Mouse (Mus musculus) heart, embryonic 11.5 days (tissue): ENCODE measurements at regions not wholly inside any gene's neighbourhood (a gene's known extent, or its start where the extent isn't known, plus 50 kb on each side); places are given as distances from the start of the nearest gene placed in this dataset.

ENCODE experiments used
- ATAC-seq: fragments of 200-750 bp; cut with Nextera tagmentation; replicated peaks from 2 replicates; pipeline ENCODE4 v1.8.0; 2017; ENCODE audit warnings: moderate library complexity; ENCODE audit not compliant: insufficient number of reproducible peaks, low FRiP score, low TSS enrichment
- H3K27ac ChIP-seq: fragments of 300-500 bp; sonication (generic); 2 replicates; pipeline ENCODE4 v1.5.1; 2014; ENCODE audit warnings: mild to moderate bottlenecking, low read depth, low read length
- H3K27me3 ChIP-seq: fragments of 300-500 bp; sonication (generic); 2 replicates; pipeline ENCODE4 v1.6.1; 2014; ENCODE audit warnings: mild to moderate bottlenecking, low read length, mixed read lengths; ENCODE audit not compliant: control insufficient read depth, insufficient read depth
- H3K36me3 ChIP-seq: fragments of 300-500 bp; sonication (generic); 2 replicates; pipeline ENCODE4 v1.6.1; 2014; ENCODE audit warnings: mild to moderate bottlenecking, low read length, moderate library complexity, mixed read lengths; ENCODE audit not compliant: control insufficient read depth, insufficient read depth
- H3K4me1 ChIP-seq: fragments of 300-500 bp; sonication (generic); 2 replicates; pipeline ENCODE4 v1.6.1; 2014; ENCODE audit warnings: low read length; ENCODE audit not compliant: control insufficient read depth, insufficient read depth
- H3K4me2 ChIP-seq: fragments of 300-500 bp; sonication (generic); 2 replicates; pipeline ENCODE4 v1.6.1; 2014; ENCODE audit warnings: mild to moderate bottlenecking, moderate library complexity
- H3K4me3 ChIP-seq: fragments of 300-500 bp; sonication (generic); 2 replicates; pipeline ENCODE4 v1.5.1; 2014; ENCODE audit warnings: low read depth, low read length
- H3K9ac ChIP-seq: fragments of 300-500 bp; sonication (generic); 2 replicates; pipeline ENCODE4 v1.6.1; 2014; ENCODE audit warnings: mild to moderate bottlenecking, low read depth, low read length, moderate library complexity
- H3K9me3 ChIP-seq: fragments of 300-500 bp; sonication (generic); replicated peaks from 2 replicates; pipeline ENCODE4 v1.6.1; 2016; ENCODE audit warnings: low read length; ENCODE audit not compliant: control insufficient read depth
- WGBS: fragments of 180-500 bp; shearing (Covaris S2); extraction: QIAGEN DNeasy Blood & Tissue Kit; methylation state at CpG from one replicate; pipeline ENCODE4 v1.1.7; 2014; ENCODE audit not compliant: insufficient replicate concordance; 5-methylcytosine and 5-hydroxymethylcytosine counted together

DNA sequence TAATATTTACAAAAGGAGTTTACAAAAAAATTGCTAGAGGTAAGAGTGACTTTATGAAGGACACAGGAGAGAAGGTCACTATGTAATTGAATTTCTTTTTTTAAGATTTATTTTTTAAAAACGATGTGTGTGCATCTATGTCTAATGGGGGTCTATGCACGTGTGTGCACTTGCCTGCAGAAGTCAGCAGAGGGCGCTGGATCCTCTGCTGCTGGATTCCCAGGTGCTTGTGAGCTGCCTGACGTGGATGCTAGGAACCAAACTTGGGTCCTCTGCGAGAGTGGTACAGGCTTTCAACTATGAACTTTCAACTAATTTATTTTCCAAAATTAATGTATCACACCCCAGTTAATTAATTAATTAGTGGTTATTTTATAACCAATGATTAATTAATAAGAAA is 85.0 kb downstream of the Glrx3 start:
- Histone ChIP-seq H3K4me1 (no peaks in the 10 kb centered on the region), H3K4me2 (no peak overlapping the region), H3K4me3 (no peak overlapping the region), H3K9ac (no peak overlapping the region), H3K36me3 (no peaks in the 10 kb centered on the region), H3K27me3 (no peaks in the 10 kb centered on the region), H3K9me3 (no peaks in the 10 kb centered on the region), H3K27ac (no peak overlapping the region)
- 74% methylated on average over 5 of the region's 5 CpGs for WGBS
- no peak for ATAC-seq

DNA sequence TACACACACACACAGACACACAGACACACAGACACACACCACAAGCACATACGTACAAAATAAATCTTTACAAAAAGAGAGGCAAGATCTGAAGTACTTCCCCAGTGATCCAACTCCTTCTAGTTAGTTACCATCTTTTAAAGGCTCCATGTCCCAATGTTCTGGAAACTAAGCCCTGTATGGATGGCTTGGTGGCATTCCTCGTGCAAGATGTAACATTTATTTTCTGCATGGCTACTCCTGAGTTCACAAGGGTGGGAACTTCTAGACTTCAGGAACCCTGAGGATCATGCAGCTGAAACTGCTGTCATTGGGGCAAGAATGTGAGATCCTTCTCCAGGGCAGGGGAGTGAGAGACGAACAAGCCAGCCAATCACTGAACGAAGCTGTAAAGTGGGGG is 96.1 kb downstream of the Glrx3 start:
- no peak overlapping the region for H3K9ac ChIP-seq
- H3K27ac ChIP-seq: no peak overlapping the region
- no peaks in the 10 kb centered on the region for H3K27me3 ChIP-seq
- H3K36me3 ChIP-seq: no peaks in the 10 kb centered on the region
- no peak overlapping the region for H3K4me3 ChIP-seq
- 71% methylated on average over 4 of the region's 4 CpGs for WGBS
- no peaks in the 10 kb centered on the region for H3K9me3 ChIP-seq
- H3K4me2 ChIP-seq: no peak overlapping the region
- no peaks in the 10 kb centered on the region for H3K4me1 ChIP-seq
- ATAC-seq: no peak

DNA sequence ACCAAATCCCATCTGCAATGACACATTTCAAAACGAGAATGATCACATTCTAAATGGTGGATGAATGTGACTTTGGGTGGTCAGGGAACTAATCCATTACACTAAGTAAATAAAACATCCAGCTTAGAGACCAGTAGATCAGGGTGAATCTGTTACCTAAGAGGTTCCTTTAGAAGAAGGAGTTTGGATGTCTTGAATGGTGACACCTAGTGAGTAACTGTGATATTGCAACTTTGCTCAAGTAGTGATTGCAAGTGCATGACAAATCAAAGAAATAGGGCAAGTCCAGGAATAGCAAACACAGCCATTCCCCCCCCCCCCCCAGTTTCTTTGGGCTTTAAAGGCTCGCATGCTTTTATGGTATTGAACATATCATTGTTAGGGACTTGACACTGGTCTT is 112.6 kb downstream of the Glrx3 start:
- H3K27me3 ChIP-seq: no peaks in the 10 kb centered on the region
- WGBS: 39% methylated on average over 2 of the region's 2 CpGs
- no peak overlapping the region for H3K4me3 ChIP-seq
- no peaks in the 10 kb centered on the region for H3K36me3 ChIP-seq
- ATAC-seq: no peak
- no peak overlapping the region for H3K4me2 ChIP-seq
- H3K27ac ChIP-seq: no peak overlapping the region
- H3K9ac ChIP-seq: no peak overlapping the region
- no peaks in the 10 kb centered on the region for H3K4me1 ChIP-seq
- no peaks in the 10 kb centered on the region for H3K9me3 ChIP-seq

DNA sequence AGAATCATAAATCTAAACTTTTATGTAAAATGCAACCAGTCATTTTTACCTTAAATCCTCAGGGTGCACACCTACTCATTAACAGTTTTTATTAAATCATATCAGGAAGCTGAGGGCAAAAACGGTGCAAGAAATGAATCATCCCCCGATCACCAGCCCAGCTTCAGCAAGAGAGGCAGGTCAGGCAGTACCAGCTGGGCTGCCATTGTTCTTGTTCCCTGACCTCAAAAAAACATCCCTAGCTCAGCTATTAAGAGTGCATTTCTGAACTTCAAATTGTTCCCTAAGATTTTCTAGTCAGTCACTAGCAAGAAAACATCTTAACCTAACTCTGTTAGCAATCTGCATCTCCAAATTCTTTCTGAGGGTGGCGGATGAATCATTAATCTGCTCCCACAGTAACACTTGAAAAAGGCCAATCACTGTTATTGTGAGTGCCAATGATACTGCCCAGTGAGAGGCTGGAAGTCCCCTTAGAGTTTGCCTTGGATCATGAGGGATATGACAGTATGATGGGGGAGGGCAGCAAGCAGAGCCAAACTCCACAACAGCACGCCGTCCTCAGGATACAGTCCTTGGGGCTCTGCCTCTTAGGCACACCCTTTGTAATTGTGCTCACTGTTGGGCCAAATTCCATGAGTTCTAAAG is 115.3 kb downstream of the Glrx3 start:
- WGBS: 84% methylated on average over 5 of the region's 5 CpGs
- Histone ChIP-seq H3K9me3 (no peaks in the 10 kb centered on the region), H3K4me2 (no peak overlapping the region), H3K4me3 (no peak overlapping the region), H3K4me1 (no peaks in the 10 kb centered on the region), H3K36me3 (no peaks in the 10 kb centered on the region), H3K9ac (no peak overlapping the region), H3K27me3 (no peaks in the 10 kb centered on the region), H3K27ac (no peak overlapping the region)
- no peak for ATAC-seq

DNA sequence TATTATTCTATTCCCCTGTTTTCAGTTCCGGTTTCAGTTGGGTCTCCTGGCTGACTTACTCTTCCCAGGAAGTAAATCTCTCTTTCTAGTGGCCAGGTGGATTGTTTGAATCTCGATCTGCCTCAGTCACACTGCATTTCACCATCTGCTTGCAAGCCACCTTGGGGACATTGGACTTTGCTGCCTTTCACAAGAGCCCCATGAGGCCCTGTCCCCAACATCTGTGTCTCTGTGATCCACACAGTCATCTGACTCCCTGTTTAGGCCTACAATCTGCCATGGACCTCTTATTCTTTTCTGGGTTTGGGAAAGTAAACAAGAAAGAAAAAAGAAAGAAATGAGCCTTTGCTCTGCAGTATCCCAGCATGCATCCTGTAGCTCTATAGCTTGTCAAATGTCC is 118.1 kb downstream of the Glrx3 start:
- H3K4me2 ChIP-seq: no peak overlapping the region
- H3K4me3 ChIP-seq: no peak overlapping the region
- H3K9ac ChIP-seq: no peak overlapping the region
- no peak for ATAC-seq
- 58% methylated on average over 2 of the region's 2 CpGs for WGBS
- H3K27ac ChIP-seq: no peak overlapping the region
- no peaks in the 10 kb centered on the region for H3K36me3 ChIP-seq
- H3K4me1 ChIP-seq: no peaks in the 10 kb centered on the region
- no peaks in the 10 kb centered on the region for H3K27me3 ChIP-seq
- no peaks in the 10 kb centered on the region for H3K9me3 ChIP-seq

DNA sequence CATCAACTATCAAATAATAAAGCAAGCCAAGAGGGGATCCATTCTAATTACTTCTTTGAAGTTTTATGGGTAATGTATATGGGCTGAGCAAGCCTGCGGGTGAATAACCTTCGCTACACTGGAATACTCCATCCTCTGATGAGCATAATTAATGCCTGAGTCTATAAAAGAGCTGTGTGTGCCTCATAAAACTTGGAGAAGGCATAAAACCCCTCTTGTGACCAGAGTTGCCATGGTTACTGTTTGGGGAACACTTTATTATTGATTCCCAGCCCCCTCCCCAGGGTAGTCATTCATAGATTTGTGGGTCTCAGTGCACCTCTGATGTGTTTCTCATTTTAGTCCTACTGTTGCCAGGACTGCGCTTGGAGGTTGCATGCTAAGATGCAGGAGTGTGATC is 120.0 kb downstream of the Glrx3 start:
- Histone ChIP-seq H3K4me1 (no peaks in the 10 kb centered on the region), H3K9ac (no peak overlapping the region), H3K36me3 (no peaks in the 10 kb centered on the region), H3K27me3 (no peaks in the 10 kb centered on the region), H3K4me3 (no peak overlapping the region), H3K27ac (no peak overlapping the region), H3K9me3 (no peaks in the 10 kb centered on the region), H3K4me2 (no peak overlapping the region)
- WGBS: 93% methylated on average over 3 of the region's 3 CpGs
- ATAC-seq: no peak

DNA sequence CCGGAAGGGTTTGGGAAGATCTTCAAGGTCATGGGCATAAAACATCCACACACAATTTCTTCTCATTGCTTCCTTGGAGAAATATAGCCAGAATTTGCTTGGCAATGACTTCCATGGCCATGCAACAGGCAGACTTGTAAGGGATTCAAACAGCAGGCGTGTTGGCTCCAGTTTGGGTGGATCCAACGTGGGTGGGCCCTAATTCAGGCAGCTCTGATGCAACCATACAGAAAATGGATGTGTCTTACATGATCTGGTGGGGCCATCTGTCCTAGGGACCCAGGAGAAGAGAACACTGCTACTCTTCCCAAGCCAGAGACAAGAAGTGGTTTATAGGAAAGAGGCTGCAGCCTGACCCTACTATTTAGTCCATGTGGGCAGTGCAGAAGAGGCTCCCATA is 121.5 kb downstream of the Glrx3 start:
- 75% methylated on average over 3 of the region's 3 CpGs for whole genome bisulfite sequencing
- Histone ChIP-seq H3K27me3 (no peaks in the 10 kb centered on the region), H3K9ac (no peak overlapping the region), H3K4me1 (no peaks in the 10 kb centered on the region), H3K9me3 (no peaks in the 10 kb centered on the region), H3K4me3 (no peak overlapping the region), H3K36me3 (no peaks in the 10 kb centered on the region), H3K27ac (no peak overlapping the region), H3K4me2 (no peak overlapping the region)
- no peak for ATAC-seq

DNA sequence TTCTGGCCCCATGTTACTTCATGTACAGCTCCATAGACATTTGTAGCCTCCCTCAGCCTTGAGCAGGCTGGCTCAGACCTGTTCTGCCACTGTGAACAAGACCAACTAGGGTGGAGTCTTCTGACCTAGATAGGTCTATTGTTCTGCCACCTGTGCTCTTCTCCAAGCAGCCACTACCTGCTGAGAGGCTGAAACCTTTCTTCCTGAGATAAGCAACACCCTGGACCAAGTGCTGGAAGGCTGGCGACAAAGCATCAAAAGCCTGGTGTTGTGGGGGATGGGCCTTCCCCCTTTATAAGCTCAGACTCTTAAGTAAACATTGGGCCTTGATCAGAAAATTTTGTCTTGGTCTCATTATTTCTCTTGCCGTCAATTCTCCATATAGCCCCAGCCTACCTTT is 132.8 kb downstream of the Glrx3 start:
- H3K4me3 ChIP-seq: no peak overlapping the region
- no peak overlapping the region for H3K9ac ChIP-seq
- no peaks in the 10 kb centered on the region for H3K4me1 ChIP-seq
- no peaks in the 10 kb centered on the region for H3K9me3 ChIP-seq
- ATAC-seq: no peak
- H3K27me3 ChIP-seq: no peaks in the 10 kb centered on the region
- no peak overlapping the region for H3K27ac ChIP-seq
- H3K36me3 ChIP-seq: no peaks in the 10 kb centered on the region
- H3K4me2 ChIP-seq: no peak overlapping the region
- 64% methylated on average over 2 of the region's 2 CpGs for WGBS

DNA sequence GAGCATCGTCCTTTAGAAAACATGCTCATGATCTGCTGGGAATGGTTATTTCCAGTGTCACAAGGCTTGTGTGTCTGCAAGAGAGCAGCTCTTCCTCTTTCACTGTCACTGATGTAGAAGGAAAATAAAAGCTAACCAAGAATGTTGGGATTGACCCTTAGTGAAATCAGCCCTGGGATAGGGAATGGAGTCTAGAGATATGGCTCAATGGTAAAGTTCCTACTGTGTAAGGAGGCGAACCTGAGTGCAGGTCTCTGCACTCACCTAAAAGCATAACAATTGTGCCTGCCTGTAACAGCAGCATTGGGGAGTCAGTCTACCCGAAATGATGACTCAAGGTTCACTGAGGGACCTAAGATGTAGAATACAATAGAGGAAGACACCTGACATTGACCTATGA is 138.1 kb downstream of the Glrx3 start:
- no peaks in the 10 kb centered on the region for H3K4me1 ChIP-seq
- no peak overlapping the region for H3K9ac ChIP-seq
- no peaks in the 10 kb centered on the region for H3K9me3 ChIP-seq
- H3K36me3 ChIP-seq: no peaks in the 10 kb centered on the region
- no peaks in the 10 kb centered on the region for H3K27me3 ChIP-seq
- WGBS: 77% methylated on average over 3 of the region's 3 CpGs
- H3K4me3 ChIP-seq: no peak overlapping the region
- ATAC-seq: no peak
- H3K4me2 ChIP-seq: no peak overlapping the region
- no peak overlapping the region for H3K27ac ChIP-seq
